8 mouse cellular contexts compared by ENCODE assay signal in the genomic region with DNA sequence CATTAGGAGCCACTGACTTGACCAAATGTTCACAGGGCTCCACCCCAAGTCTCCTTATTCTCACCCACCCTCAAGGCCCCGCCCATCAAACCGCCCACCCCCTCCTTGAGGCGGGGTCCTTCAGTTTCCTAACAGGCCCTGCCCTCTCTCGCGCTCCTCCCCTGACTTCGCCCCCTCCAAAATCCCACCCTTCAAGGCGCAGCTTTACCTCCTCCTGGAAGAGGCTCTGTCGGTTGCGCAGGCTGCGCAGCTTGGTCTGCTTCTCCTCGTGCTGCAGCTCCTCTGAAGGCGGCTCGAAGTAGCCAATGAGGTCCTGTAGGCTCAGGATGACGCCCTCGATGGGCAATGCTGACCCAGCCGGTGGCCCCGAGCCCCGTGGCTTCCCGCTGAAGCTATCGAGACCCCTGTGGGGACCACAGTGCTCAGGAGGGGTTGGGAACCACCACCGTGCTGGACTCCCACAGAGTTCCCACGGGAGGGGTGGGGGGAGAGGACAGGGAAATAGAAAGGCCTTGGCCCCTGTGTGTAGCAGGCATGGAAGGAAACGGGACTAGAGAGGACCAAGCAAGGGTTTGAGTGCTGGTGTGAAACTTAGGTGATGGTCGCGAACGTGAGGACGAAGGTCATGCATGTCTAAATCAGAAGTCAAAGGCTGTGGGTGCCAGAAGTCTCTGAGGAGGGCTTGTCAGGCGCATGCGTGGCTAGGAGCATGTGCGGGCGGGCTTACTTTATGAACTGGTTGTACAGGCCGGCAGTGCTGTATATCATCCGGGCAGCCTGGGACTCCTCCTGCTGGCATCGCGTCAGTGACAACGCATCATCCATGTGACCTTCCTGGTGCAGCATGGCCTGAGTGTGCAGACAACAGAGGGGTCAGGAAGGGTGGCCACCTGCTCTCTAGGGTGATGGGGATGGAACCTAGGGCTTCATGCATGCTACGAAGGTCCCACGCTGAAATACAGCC. TPM values are rescaled to one million over a fixed set of nuclear protein-coding genes. Genes with fewer than 3 reads are reported as not detected.
DNase-seq lines count a peak whose midpoint lies in the region; ATAC-seq and TF ChIP-seq lines count a peak whose summit lies in the region.

No protein-coding gene starts in this region.

- no peaks in the 10 kb centered on the region for H3K4me1 ChIP-seq in liver, embryonic 11.5 days (replicated peaks; ENCODE audit: control insufficient read depth, insufficient read depth, low read length)
- H3K4me1 ChIP-seq in liver, postnatal 0 days (ENCODE audit: insufficient read depth) = no peaks in the 10 kb centered on the region
- peaks cover 5% of the 10 kb centered on the region; the same call in 1 of the 2 replicates for H3K4me1 ChIP-seq in embryonic facial prominence, embryonic 14.5 days (ENCODE audit: control insufficient read depth, insufficient read depth, low read length)

- no peaks in the 10 kb centered on the region for H3K36me3 ChIP-seq in liver, embryonic 11.5 days (ENCODE audit: control insufficient read depth, insufficient read depth, low read length)
- H3K36me3 ChIP-seq in liver, postnatal 0 days (replicated peaks; ENCODE audit: insufficient read depth, low read length) = no peaks in the 10 kb centered on the region
- H3K36me3 ChIP-seq in embryonic facial prominence, embryonic 14.5 days (ENCODE audit: control insufficient read depth, insufficient read depth, low read length) = no peaks in the 10 kb centered on the region

- H3K27me3 ChIP-seq in liver, embryonic 11.5 days (replicated peaks; ENCODE audit: control insufficient read depth, insufficient read depth, low read length) = no peaks in the 10 kb centered on the region; the same call in 1 of the 2 replicates
- H3K27me3 ChIP-seq in liver, postnatal 0 days (ENCODE audit: insufficient read depth, low read length) = no peaks in the 10 kb centered on the region
- no peaks in the 10 kb centered on the region for H3K27me3 ChIP-seq in embryonic facial prominence, embryonic 14.5 days (replicated peaks; ENCODE audit: control insufficient read depth, insufficient read depth, low read length)

- no peak overlapping the region for H3K27ac ChIP-seq in liver, embryonic 11.5 days (ENCODE audit: low read depth, low read length)
- no peak overlapping the region for H3K27ac ChIP-seq in liver, postnatal 0 days (ENCODE audit: low read depth)
- no peak overlapping the region for H3K27ac ChIP-seq in embryonic facial prominence, embryonic 14.5 days (replicated peaks; ENCODE audit: low read depth, low read length)

- no peak overlapping the region for H3K9ac ChIP-seq in liver, embryonic 11.5 days (ENCODE audit: low read depth, low read length)
- H3K9ac ChIP-seq in liver, postnatal 0 days (replicated peaks) = no peak overlapping the region
- peak overlapping the region; percentile 47 for H3K9ac ChIP-seq in embryonic facial prominence, embryonic 14.5 days (ENCODE audit: low read depth, low read length)

- WGBS in liver, embryonic 11.5 days = 33% methylated on average over 38 of the region's 38 CpGs
- 43% methylated on average over 38 of the region's 38 CpGs for WGBS in liver, postnatal 0 days (ENCODE audit: insufficient replicate concordance)
- 31% methylated on average over 38 of the region's 38 CpGs for WGBS in embryonic facial prominence, embryonic 14.5 days

- no peak overlapping the region for H3K4me3 ChIP-seq in liver, embryonic 11.5 days (ENCODE audit: low read depth, low read length)
- no peak overlapping the region for H3K4me3 ChIP-seq in liver, postnatal 0 days (ENCODE audit: low read depth, low read length)
- peak overlapping the region; percentile 27 for H3K4me3 ChIP-seq in embryonic facial prominence, embryonic 14.5 days (ENCODE audit: low read depth, low read length)

- no peaks in the 10 kb centered on the region for H3K9me3 ChIP-seq in liver, embryonic 11.5 days (ENCODE audit: control insufficient read depth, low read length)
- H3K9me3 ChIP-seq in liver, postnatal 0 days (ENCODE audit: low read length) = no peaks in the 10 kb centered on the region
- H3K9me3 ChIP-seq in embryonic facial prominence, embryonic 14.5 days (ENCODE audit: control insufficient read depth, low read length) = no peaks in the 10 kb centered on the region

- no peak for TF ChIP-seq CTCF in liver, postnatal 0 days (IDR thresholded peaks at IDR 0.05; ENCODE audit: low read depth)

- no peak for TF ChIP-seq EP300 in liver, postnatal 0 days (IDR thresholded peaks at IDR 0.05; ENCODE audit: low read depth)

- DNase-seq in liver, embryonic 11.5 days (ENCODE audit: low spot score) = peak; percentile 40
- DNase-seq in liver, postnatal 0 days = no peak
- peak; percentile 65 for DNase-seq in embryonic facial prominence, embryonic 14.5 days (ENCODE audit: low spot score)
- DNase-seq in heart, postnatal 14 days = peak; percentile 51 to 55
- peak; percentile 81 to 86 for DNase-seq in kidney, postnatal 4 days
- peak; percentile 77 for DNase-seq in lung, postnatal 10 days
- peak; percentile 55 for DNase-seq in right cerebral cortex, postnatal 14 days
- DNase-seq in spleen, postnatal 10 days (ENCODE audit: low spot score in 2 of 2) = no peak

- ATAC-seq in liver, embryonic 11.5 days (replicated peaks; ENCODE audit: low FRiP score) = peak; percentile 47; the same call in 1 of the 2 replicates
- no peak for ATAC-seq in liver, postnatal 0 days
- ATAC-seq in embryonic facial prominence, embryonic 14.5 days (ENCODE audit: low read depth) = peak; percentile 71

- H3K4me2 ChIP-seq in liver, embryonic 11.5 days = peak overlapping the region; percentile 22
- no peak overlapping the region for H3K4me2 ChIP-seq in liver, postnatal 0 days (ENCODE audit: low read depth, low read length)
- peak overlapping the region; percentile 54 for H3K4me2 ChIP-seq in embryonic facial prominence, embryonic 14.5 days (ENCODE audit: low read depth, low read length)

- intact Hi-C loops in heart, postnatal 14 days (cut with DNase I) = no loop called here

RNA-seq across cellular contexts. Expression of a gene that starts 15.7 kb away (rescaled TPM):
- 0.52 and 0.71 TPM in 2 replicates for polyA plus RNA-seq in liver, embryonic 11.5 days (2014; fragmentation: Nextera tagmentation; extraction: Ambion mirVana)
- polyA plus RNA-seq in liver, postnatal 0 days (2015; fragmentation: Nextera tagmentation; extraction: Ambion mirVana) = 0.09 and 0.33 TPM in 2 replicates
- polyA plus RNA-seq in embryonic facial prominence, embryonic 14.5 days (2014; fragmentation: Nextera tagmentation; extraction: Ambion mirVana) = 10.6 and 11.5 TPM in 2 replicates
- under 1 TPM; 0.05 TPM for total RNA-seq in heart, postnatal 14 days (2021)

RNA-seq across cellular contexts. Expression of a gene that starts 25.4 kb away (rescaled TPM):
- 0.57 and 0.62 TPM in 2 replicates for polyA plus RNA-seq in liver, embryonic 11.5 days (2014; fragmentation: Nextera tagmentation; extraction: Ambion mirVana)
- polyA plus RNA-seq in liver, postnatal 0 days (2015; fragmentation: Nextera tagmentation; extraction: Ambion mirVana) = 0.94 and 1.7 TPM in 2 replicates
- 0.54 and 0.78 TPM in 2 replicates for polyA plus RNA-seq in embryonic facial prominence, embryonic 14.5 days (2014; fragmentation: Nextera tagmentation; extraction: Ambion mirVana)
- 1 to 10 TPM; 1.0 to 2.0 TPM for total RNA-seq in heart, postnatal 14 days (2021)

RNA-seq across cellular contexts. Expression of a gene that starts 46.8 kb away (rescaled TPM):
- polyA plus RNA-seq in liver, embryonic 11.5 days (2014; fragmentation: Nextera tagmentation; extraction: Ambion mirVana) = 16.7 and 17.3 TPM in 2 replicates
- polyA plus RNA-seq in liver, postnatal 0 days (2015; fragmentation: Nextera tagmentation; extraction: Ambion mirVana) = 10.5 and 12.5 TPM in 2 replicates
- polyA plus RNA-seq in embryonic facial prominence, embryonic 14.5 days (2014; fragmentation: Nextera tagmentation; extraction: Ambion mirVana) = 15.4 and 16.5 TPM in 2 replicates
- 10 to 100 TPM; 11.9 to 13.7 TPM for total RNA-seq in heart, postnatal 14 days (2021)

Comparison
In these comparisons a context has a peak if more than half of its experiments do, and no peak if none do; other contexts are left out.
1. DNase-seq: peak in liver, embryonic 11.5 days (single experiment), embryonic facial prominence, embryonic 14.5 days (single experiment), heart, postnatal 14 days (2 of 2), kidney, postnatal 4 days (2 of 2), lung, postnatal 10 days (single experiment) and right cerebral cortex, postnatal 14 days (single experiment); none in liver, postnatal 0 days (single experiment) and spleen, postnatal 10 days (0 of 2).